Mouse (Mus musculus) gastrocnemius, adult 2 months (tissue): Measurements from ENCODE around the gene Tulp1. TPM values are rescaled to one million over a fixed set of nuclear protein-coding genes. Genes with fewer than 3 reads are reported as not detected.
A peak's percentile ranks its signal among the peaks of the same experiment; 100 is the strongest.
"Not testable (repeated sequence)": the region's sequence is repeated elsewhere in the genome, so short reads cannot be mapped to it uniquely, and the experiment has no call there.

Experiments used
- DNase-seq: peaks from one replicate; pipeline ENCODE4 v3.0.0; 2022
- H3K27ac ChIP-seq: fragments of 200-600 bp; 2 replicates; pipeline ENCODE4 v1.8.1; 2022; ENCODE audit warnings: mild to moderate bottlenecking
- H3K4me3 ChIP-seq: fragments of 200-600 bp; 2 replicates; pipeline ENCODE4 v1.8.1; 2022; ENCODE audit warnings: mild to moderate bottlenecking, moderate library complexity
- CTCF ChIP-seq: fragments of 200-600 bp; IDR thresholded peaks from 2 replicates; pipeline ENCODE4 v1.8.1; 2022; ENCODE audit warnings: antibody characterized with exemption, mild to moderate bottlenecking, moderate library complexity
- intact Hi-C: fragments of 180-260 bp; cut with DNase I; formaldehyde crosslinking; loops from one replicate; pipeline ENCODE4 v1.15.1; 2025
- total RNA-seq, 2 experiments: library from RNA; stranded (reverse); gene quantifications; 2 replicates each; pipeline ENCODE4 v1.2.3; 2021

Gene Tulp1
- total RNA-seq, 2 experiments from 2014 or later: not detected

DNA sequence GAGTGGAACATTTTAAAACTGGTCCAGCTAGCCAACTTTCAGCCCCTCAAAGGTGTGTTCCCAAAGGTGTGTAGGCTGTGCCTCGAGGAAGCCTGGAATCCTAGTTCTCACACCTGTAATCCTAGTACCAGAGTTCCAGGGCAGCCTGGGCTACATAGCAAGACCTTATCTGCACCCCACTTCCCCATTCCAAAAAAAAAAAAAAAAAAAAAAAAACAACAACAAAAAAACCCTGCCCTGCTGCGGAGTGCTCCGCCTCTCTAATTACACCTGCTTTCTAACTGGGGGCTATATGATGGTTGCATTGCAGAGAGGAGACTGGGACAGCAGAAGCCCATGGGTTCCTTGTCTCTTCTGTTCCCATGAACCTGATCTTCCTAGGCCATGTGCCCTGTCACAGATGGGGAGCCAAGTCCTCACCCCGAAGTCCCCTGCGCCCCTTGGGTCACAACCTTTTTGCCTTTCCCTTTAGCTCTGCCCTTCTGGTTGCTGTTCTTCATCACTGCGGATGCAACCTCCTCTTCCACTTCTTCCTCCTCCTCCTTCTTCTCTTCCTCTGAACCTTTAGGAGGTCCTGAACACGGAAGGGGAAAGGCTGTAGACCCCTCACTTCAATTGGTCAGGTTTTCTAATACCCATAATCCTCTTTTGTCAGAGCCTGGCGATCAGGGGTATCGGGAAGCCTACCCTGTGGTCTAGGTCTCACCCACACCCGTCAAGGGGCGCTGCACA lies 2.9 kb downstream of the Tulp1 start:
- TF ChIP-seq CTCF: no peak
- intact Hi-C loops: no loop called here
- Histone ChIP-seq H3K4me3 (no peak overlapping the region), H3K27ac (no peak overlapping the region)
- DNase-seq: no peak

DNA sequence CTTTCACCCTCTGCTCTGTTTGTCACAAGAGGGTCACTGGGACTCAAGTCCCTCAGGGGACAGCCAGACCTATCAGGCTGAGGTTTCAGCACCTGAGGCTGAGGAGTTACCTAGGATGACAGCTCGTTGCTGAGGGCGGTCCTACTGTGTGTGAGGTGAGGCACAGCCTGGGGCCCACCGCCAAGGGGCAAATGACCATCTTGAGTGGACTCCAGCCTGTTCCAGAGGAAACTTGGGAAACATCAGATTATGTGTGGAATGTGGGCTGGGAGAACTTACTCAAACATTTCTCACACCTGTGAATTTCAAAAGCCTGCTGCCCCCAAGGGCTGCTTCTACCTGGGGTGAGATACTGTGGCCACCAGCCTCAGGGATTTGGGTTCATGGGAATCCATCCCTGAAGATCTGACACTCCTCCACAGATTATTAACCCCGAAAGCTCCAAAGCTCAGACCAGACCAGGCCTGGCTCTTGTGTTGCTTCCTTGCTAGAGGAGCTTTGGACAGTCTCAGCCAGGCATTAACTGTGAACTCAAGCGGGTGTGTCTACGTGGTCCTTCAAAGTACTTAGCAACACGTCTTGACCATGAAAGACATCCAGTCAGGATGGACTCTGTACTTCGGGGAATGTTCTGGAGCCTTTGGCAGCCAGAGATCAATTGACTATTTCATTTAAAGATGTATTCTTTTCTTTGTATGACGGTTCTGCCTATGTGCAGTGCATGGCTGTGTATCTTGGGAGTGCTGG lies 4.3 kb downstream of the Tulp1 start:
- no peak for TF ChIP-seq CTCF
- Histone ChIP-seq H3K4me3 (no peak overlapping the region), H3K27ac (no peak overlapping the region)
- intact Hi-C loops: no loop called here
- no peak for DNase-seq

DNA sequence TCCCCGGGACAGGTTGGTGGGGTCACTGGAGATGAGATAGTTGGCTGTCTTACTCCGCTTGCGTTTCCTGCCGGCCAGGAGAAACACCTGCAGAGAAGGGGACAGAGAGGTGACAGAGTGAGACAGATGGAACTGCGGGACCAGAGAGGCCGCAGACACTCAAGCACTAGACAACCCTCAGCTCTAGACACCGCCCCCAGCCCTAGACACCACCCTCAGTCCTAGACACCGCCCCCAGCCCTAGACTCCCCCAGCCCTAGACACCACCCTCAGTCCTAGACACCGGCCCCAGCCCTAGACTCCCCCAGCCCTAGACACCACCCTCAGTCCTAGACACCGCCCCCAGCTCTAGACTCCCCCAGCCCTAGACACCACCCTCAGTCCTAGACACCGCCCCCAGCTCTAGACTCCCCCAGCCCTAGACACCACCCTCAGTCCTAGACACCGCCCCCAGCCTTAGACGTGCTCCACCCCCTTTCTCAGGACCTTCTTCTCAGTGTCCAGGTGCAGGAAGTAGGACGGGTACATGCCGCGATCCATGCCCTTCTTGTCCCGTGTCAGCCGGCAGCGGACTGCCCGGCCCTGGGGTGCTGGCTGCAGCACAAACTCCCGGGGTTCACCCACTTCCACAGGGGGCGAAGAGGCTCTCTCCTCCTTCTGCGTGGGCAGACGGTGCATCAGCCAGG lies 6.3 kb downstream of the Tulp1 start:
- H3K4me3 ChIP-seq, H3K27ac ChIP-seq, DNase-seq, intact Hi-C loops: not testable (repeated sequence)

DNA sequence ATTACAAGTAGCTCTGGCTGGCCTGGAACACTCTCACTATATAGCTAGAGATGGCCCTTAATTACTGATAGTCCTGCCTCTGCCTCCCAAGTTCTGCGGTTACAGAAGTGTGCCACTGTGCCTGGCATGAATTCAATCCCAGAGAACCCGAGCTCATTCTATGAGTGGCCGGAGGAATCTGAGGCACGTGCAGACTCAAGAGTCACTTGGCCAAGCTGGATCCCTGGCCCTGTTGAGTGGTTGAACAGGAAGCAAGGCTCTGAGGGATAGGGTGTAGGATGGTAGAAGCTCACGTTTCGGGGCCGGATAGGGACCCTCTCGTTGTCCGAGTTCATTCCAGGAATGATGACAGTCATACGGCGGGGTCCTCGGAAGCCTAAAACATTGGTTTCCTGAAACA lies 9.2 kb downstream of the Tulp1 start:
- no peak for TF ChIP-seq CTCF
- H3K27ac ChIP-seq: no peak overlapping the region
- intact Hi-C loops: no loop called here
- no peak overlapping the region for H3K4me3 ChIP-seq
- no peak for DNase-seq

DNA sequence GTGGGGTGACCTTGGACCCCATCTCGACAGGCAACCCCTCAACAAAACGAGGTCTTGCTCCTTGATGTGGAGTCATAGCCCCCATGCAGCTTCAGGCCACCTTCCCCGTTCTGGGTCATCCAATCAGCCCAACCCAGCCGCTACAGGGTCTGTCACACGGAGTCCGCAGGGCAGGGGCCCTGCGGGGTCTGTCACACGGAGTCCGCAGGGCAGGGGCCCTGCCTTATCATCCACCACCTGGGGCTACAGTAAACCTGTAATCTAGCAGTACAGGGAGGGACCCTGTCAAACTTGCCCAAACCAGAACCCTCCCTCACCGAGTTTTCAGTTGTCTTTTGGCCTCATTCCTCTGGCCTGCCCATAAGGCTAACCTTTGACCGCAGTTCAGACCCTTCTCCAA lies 13.0 kb downstream of the Tulp1 start:
- intact Hi-C loops: no loop called here
- H3K4me3 ChIP-seq: no peak overlapping the region
- DNase-seq: no peak
- no peak overlapping the region for H3K27ac ChIP-seq
- no peak for TF ChIP-seq CTCF

DNA sequence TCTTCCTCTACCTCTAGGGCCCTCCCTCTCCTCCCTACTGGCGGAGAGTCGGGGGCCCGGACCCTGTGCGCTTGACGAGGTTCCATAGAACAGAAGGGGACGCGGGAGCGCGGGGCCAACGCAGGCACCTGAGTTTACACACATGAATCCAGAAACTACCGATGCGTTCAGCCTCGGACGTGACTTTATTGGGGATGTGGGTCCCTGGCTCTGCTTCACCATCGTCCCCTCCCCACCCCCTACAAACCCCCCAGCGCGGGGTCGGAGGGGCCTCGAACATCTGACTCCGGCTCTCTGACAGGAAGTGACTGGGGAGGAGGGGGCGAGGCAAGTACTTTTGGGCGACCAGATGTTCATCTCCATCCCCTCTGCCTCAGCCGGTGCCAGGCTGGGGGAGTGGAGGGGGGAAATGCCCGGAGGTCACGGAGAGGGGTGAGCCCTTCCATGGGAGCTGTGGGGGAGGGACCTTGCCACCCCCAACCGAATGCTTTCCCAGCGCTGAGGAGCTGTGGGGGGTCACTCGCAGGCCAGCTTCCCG lies 13.6 kb downstream of the Tulp1 start:
- peak overlapping the region; percentile 95 for H3K27ac ChIP-seq
- DNase-seq: no peak
- intact Hi-C loops: loop anchor here (2.0 kb wide), 1 partner anchor 21 kb away; no protein-coding TSS in a partner anchor
- TF ChIP-seq CTCF: no peak
- H3K4me3 ChIP-seq: peak overlapping the region; percentile 82

DNA sequence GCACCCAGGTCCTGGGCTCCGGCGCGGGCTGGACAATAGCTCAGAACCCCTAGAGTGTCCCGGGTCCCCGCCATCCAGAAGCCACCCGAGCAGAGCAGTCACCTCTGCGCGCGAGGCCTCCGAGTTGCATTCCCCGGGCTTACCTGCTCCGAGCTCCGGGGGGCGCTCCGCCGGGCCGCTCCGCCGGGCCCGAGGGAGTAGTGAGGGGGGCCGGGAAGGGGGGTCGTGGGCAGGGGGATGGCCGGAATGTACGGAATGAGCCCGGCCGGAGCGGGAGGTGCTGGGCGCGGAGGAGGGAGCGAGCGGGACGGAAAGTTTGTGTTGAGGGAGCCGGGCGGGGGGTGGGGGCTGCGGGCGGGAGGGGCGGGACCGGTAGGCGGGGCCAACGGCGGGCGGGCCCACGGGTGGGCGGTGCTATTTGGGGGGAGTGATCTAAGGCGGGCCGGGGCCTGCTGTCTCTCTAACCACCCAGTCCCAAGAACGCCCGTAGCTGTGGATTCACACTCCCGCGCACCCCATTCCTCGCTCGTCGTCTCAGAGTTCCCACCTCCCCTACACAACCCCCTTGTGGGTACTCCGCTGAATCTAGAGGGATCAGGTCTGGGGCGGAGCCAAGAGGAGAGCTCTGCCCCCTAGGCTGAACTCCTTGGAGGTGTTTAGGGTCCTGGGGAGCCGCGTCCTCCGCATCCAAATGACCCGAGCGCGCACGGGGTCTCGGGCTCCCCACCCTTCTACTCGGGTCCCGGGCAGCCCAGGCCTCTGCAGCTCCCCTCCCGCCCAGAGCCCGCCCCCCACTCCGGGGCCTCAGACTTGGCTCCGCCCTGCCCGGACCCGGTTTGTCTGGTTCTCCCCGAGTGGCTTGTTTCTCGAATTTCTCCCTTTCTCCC lies 14.3 kb downstream of the Tulp1 start, which contains the start of gene Tead3:
Gene Tead3 (minus strand): TSS at position 352 of the 887 bp plus-strand sequence.
- peak; percentile 89 for DNase-seq
- H3K4me3 ChIP-seq: peak within 1 kb of the TSS; percentile 82
- peak; percentile 39 for TF ChIP-seq CTCF
- H3K27ac ChIP-seq: peak within 1 kb of the TSS; percentile 95
- intact Hi-C loops: loop anchor here (2.0 kb wide), 1 partner anchor 20 kb away; no protein-coding TSS in a partner anchor

DNA sequence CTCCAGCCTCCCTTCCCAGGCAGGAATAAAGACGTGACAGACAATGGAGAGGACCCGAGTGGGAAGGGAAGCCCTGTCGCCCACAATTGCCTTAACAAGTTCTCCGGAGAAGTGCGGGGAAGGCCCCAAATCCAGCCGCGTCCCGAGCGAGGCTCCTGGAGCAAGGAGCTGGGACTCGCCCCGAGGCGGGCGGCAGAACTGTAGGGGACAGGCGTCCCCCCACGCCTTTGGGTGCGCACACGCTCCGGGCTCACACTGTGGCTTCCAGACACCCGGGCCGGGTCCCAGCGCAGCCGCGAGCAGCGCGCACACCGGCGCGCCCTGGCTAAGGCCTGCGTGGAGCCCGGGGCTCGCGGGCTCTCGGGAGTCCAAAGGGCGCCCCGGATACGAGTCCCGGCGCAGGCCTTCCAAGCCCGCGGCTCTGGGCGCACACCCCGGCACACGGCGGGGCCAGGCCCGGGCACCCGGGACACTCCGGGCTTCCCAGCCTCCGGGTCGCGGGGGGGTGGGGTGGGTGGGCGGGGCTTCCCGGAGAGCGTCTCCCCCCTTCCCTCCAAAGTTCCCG lies 15.0 kb downstream of the Tulp1 start:
- DNase-seq: peak; percentile 80
- H3K27ac ChIP-seq: peak overlapping the region; percentile 95
- intact Hi-C loops: loop anchor here (2.0 kb wide), 1 partner anchor 19 kb away; no protein-coding TSS in a partner anchor
- peak overlapping the region; percentile 82 for H3K4me3 ChIP-seq
- no peak for TF ChIP-seq CTCF

DNA sequence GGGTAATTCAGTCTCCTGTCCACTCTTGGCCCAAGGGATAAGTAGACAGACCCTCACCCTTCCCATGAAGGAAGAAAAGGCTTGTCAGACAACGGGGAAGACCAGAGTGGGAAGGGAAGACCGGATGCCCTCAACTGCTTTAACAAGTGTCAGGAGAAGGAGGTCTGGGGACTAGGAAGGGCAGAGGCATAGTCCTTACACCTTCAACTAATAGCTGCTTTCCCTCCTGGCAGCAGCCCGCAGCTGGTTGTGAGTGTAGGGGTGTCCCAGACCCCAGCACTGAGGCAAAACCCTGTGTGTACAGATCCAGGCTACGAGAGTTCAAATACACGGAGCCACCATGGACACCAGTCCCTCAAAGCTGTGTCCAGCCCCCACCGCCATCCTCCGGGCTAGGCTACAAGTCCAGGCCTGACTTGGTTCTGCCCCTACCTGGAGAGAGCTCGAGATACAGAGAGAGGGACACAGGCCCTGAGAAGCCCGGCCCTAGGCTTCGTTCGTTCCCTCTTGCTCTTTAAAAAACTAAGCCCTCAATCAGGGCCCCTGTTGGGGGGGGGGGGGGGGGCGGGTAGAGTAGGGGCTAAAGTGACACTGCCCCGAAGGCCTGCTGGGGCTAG lies 15.7 kb downstream of the Tulp1 start:
- intact Hi-C loops: no loop called here

DNA sequence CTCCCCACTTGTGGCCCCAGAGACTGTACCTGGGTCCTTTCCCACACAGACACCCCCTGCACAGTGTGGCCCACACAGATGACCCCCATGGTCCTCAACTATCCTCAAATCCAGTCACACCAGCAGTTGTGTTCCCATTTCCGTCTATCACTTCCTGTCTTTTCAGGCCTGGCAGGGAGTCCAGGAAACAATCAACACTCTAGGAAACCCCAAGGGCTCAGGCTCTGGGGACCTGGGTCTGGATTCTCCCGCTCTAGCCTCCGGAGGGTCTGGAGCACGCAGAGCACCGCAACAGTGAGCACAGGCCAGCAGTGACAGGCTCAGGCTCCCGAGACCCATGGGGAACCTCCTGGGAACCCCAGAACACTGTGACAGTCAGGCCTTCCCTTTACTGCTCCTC lies 16.8 kb downstream of the Tulp1 start:
- Histone ChIP-seq H3K4me3 (peak overlapping the region; percentile 82), H3K27ac (peak overlapping the region; percentile 48; the same call in 1 of the 2 replicates)
- intact Hi-C loops: no loop called here
- no peak for DNase-seq
- TF ChIP-seq CTCF: no peak

More for the DNA sequence above, 15.7 kb downstream of the Tulp1 start:
- no peak for TF ChIP-seq CTCF
- Histone ChIP-seq H3K27ac (peak overlapping the region; percentile 95), H3K4me3 (peak overlapping the region; percentile 82)
- no peak for DNase-seq

DNA sequence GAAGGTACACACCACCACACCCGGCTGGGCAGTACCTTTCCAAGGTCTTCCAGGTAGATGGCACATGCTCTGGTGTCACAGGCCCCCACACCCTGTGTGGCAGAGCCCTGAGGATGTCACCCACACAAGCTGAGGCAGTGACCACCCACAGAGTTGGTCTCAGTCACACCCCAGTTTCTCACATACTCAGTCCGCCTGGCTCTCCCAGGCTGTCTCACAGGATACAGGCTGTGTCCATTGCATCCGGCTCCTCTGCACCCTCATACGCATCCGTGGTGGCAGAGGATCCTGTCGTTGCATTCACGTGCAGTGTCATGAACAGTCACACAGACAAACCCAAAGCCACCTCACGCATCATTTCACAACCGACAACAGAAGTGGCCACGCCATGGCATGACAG lies 17.7 kb downstream of the Tulp1 start:
- no peak for TF ChIP-seq CTCF
- Histone ChIP-seq H3K27ac (no peak overlapping the region), H3K4me3 (no peak overlapping the region)
- DNase-seq: no peak
- intact Hi-C loops: no loop called here
